In the genomic region with DNA sequence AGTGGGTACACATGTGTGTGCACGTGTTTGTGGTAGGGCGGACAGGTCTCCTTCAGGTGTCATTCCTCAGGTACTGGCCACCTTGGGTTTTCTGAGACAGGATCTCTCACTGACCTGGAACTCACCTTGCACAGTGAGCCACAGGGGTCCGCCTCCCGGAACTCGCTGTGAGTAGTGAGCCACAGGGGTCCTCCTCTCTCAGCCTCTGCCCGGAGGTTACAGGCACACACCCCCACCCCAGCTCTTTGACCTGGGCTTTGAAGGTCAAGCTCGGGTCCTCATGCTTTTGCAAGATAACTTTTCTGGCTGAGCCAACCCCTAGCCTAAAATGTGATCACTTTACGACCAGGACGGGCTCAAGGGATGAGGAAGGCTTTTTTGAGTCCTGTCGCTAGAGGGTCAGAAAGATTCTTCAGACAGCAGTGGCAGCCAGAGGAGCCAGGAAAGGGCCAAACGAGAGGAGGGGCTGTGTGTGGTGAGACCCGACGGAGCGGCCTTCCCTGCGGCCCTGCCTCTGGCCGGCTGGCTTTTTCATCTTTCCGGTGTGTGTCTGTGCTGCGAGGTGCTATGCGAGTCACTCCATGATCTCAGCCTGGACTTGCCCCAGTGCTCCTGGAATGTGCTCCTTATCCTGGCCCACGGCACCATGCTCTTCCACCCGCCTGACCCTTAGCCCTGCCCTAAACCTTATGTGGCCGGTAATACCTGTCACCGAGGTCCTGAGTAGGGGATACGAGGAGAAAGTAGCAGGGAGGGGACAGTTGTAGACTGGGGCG, we compare ENCODE assay signal across 10 mouse cellular contexts. TPM values are rescaled to one million over a fixed set of nuclear protein-coding genes. Genes with fewer than 3 reads are reported as not detected.
DNase-seq lines count a peak whose midpoint lies in the region; ATAC-seq and TF ChIP-seq lines count a peak whose summit lies in the region.
"Had no signal": no experiment of that assay in that cellular context is flagged by ENCODE, and none has a peak within 500 bp of the region (broad histone marks: within the 10 kb centered on the region; RNA-seq: fewer than 3 reads in every experiment).

No protein-coding gene starts in this region.

- TF ChIP-seq CTCF in liver, postnatal 0 days (IDR thresholded peaks at IDR 0.05; ENCODE audit: low read depth), result no peak

- peak overlapping the region; percentile 10 for H3K4me3 ChIP-seq in hindbrain, embryonic 10.5 days
- no peak overlapping the region for H3K4me3 ChIP-seq in hindbrain, embryonic 12.5 days
- no peak overlapping the region for H3K4me3 ChIP-seq in kidney, embryonic 15.5 days (replicated peaks)
- peak overlapping the region; percentile 30 for H3K4me3 ChIP-seq in liver, postnatal 0 days (ENCODE audit: low read depth, low read length)
- H3K4me3 ChIP-seq: limb, embryonic 13.5 days had no signal

- H3K4me1 ChIP-seq in hindbrain, embryonic 10.5 days (replicated peaks), result peaks cover 79% of the 10 kb centered on the region
- H3K4me1 ChIP-seq in hindbrain, embryonic 12.5 days, result peaks cover 28% of the 10 kb centered on the region
- H3K4me1 ChIP-seq in kidney, embryonic 15.5 days, result peaks cover 79% of the 10 kb centered on the region
- H3K4me1 ChIP-seq in liver, postnatal 0 days (ENCODE audit: insufficient read depth), result peaks cover 36% of the 10 kb centered on the region

- DNase-seq in hindbrain, embryonic 10.5 days (ENCODE audit: low spot score), result no peak
- peak; percentile 32 for DNase-seq in embryo, embryonic 11 days
- DNase-seq in liver, postnatal 0 days, result no peak
- no peak for DNase-seq in adipocyte (ENCODE audit: low spot score)
- DNase-seq in layer of hippocampus, adult 18-20 months (ENCODE audit: low spot score in 2 of 2), result no peak
- DNase-seq: thymus, postnatal 14 days had no signal

- peaks cover 92% of the 10 kb centered on the region for H3K27me3 ChIP-seq in hindbrain, embryonic 10.5 days (ENCODE audit: insufficient read depth, poor library complexity, severe bottlenecking)
- H3K27me3 ChIP-seq in hindbrain, embryonic 12.5 days, result peaks cover 68% of the 10 kb centered on the region
- H3K27me3 ChIP-seq in kidney, embryonic 15.5 days, result no peaks in the 10 kb centered on the region
- H3K27me3 ChIP-seq in liver, postnatal 0 days (ENCODE audit: insufficient read depth, low read length), result 0 out of 2 replicates have a peak, but pooled peaks cover 2% of the 10 kb centered on the region

- H3K36me3 ChIP-seq in hindbrain, embryonic 10.5 days, result no peaks in the 10 kb centered on the region
- H3K36me3 ChIP-seq in hindbrain, embryonic 12.5 days, result no peaks in the 10 kb centered on the region
- no peaks in the 10 kb centered on the region for H3K36me3 ChIP-seq in kidney, embryonic 15.5 days
- no peaks in the 10 kb centered on the region for H3K36me3 ChIP-seq in liver, postnatal 0 days (replicated peaks; ENCODE audit: insufficient read depth, low read length)
- H3K36me3 ChIP-seq: limb, embryonic 13.5 days had no signal

- no peak overlapping the region for H3K9ac ChIP-seq in hindbrain, embryonic 12.5 days
- 0 out of 2 replicates have a peak overlapping the region, but pooled peaks have one; percentile 3 for H3K9ac ChIP-seq in kidney, embryonic 15.5 days
- peak overlapping the region; percentile 57 for H3K9ac ChIP-seq in liver, postnatal 0 days (replicated peaks)
- H3K9ac ChIP-seq: limb, embryonic 13.5 days had no signal

- TF ChIP-seq EP300 in liver, postnatal 0 days (IDR thresholded peaks at IDR 0.05; ENCODE audit: low read depth), result no peak

- H3K9me3 ChIP-seq in hindbrain, embryonic 10.5 days, result no peaks in the 10 kb centered on the region
- H3K9me3 ChIP-seq in hindbrain, embryonic 12.5 days (replicated peaks), result no peaks in the 10 kb centered on the region
- H3K9me3 ChIP-seq in kidney, embryonic 15.5 days (replicated peaks), result no peaks in the 10 kb centered on the region
- H3K9me3 ChIP-seq in liver, postnatal 0 days (ENCODE audit: low read length), result no peaks in the 10 kb centered on the region
- H3K9me3 ChIP-seq: limb, embryonic 13.5 days had no signal

- H3K27ac ChIP-seq in hindbrain, embryonic 10.5 days, result peak overlapping the region; percentile 85
- no peak overlapping the region for H3K27ac ChIP-seq in hindbrain, embryonic 12.5 days
- H3K27ac ChIP-seq in kidney, embryonic 15.5 days, result peak overlapping the region; percentile 91
- peak overlapping the region; percentile 97 for H3K27ac ChIP-seq in liver, postnatal 0 days (ENCODE audit: low read depth)
- H3K27ac ChIP-seq: hindbrain, postnatal 0 days; limb, embryonic 13.5 days had no signal

- WGBS in hindbrain, embryonic 10.5 days, result 17% methylated on average over 25 of the region's 25 CpGs
- whole genome bisulfite sequencing in hindbrain, embryonic 12.5 days, result 16% methylated on average over 25 of the region's 25 CpGs
- 25% methylated on average over 25 of the region's 25 CpGs for WGBS in kidney, embryonic 15.5 days
- 44% methylated on average over 25 of the region's 25 CpGs for WGBS in liver, postnatal 0 days (ENCODE audit: insufficient replicate concordance)

- no peak for ATAC-seq in hindbrain, embryonic 12.5 days (ENCODE audit: low FRiP score)
- 0 out of 2 replicates have a peak, but pooled peaks have one; percentile 16 for ATAC-seq in kidney, embryonic 15.5 days (replicated peaks; ENCODE audit: low FRiP score)
- ATAC-seq in liver, postnatal 0 days, result no peak
- ATAC-seq: hindbrain, postnatal 0 days had no signal

- no peak overlapping the region for H3K4me2 ChIP-seq in hindbrain, embryonic 12.5 days (replicated peaks)
- peak overlapping the region; percentile 40 for H3K4me2 ChIP-seq in kidney, embryonic 15.5 days
- peak overlapping the region; percentile 65 for H3K4me2 ChIP-seq in liver, postnatal 0 days (ENCODE audit: low read depth, low read length)
- H3K4me2 ChIP-seq: limb, embryonic 13.5 days had no signal

RNA-seq across cellular contexts. Expression of a gene that starts 6.9 kb away (rescaled TPM):
- 10.4 and 11.9 TPM in 2 replicates for polyA plus RNA-seq in hindbrain, embryonic 10.5 days (2016; fragmentation: Nextera tagmentation; extraction: Ambion mirVana)
- polyA plus RNA-seq in hindbrain, embryonic 12.5 days (2016; fragmentation: Nextera tagmentation; extraction: Ambion mirVana), result 4.0 and 6.1 TPM in 2 replicates
- 39.1 and 41.0 TPM in 2 replicates for polyA plus RNA-seq in kidney, embryonic 15.5 days (2015; fragmentation: Nextera tagmentation; extraction: Ambion mirVana)
- polyA plus RNA-seq in liver, postnatal 0 days (2015; fragmentation: Nextera tagmentation; extraction: Ambion mirVana), result 15.1 and 20.9 TPM in 2 replicates
- total RNA-seq in layer of hippocampus, adult 18-20 months (2021), result 1 to 10 TPM; 2.5 to 3.0 TPM

RNA-seq across cellular contexts. Expression of a gene that starts 16.2 kb away (rescaled TPM):
- 38.1 and 41.5 TPM in 2 replicates for polyA plus RNA-seq in hindbrain, embryonic 10.5 days (2016; fragmentation: Nextera tagmentation; extraction: Ambion mirVana)
- 27.1 and 28.8 TPM in 2 replicates for polyA plus RNA-seq in hindbrain, embryonic 12.5 days (2016; fragmentation: Nextera tagmentation; extraction: Ambion mirVana)
- 37.3 and 39.8 TPM in 2 replicates for polyA plus RNA-seq in kidney, embryonic 15.5 days (2015; fragmentation: Nextera tagmentation; extraction: Ambion mirVana)
- polyA plus RNA-seq in liver, postnatal 0 days (2015; fragmentation: Nextera tagmentation; extraction: Ambion mirVana), result 7.7 and 8.8 TPM in 2 replicates
- total RNA-seq in layer of hippocampus, adult 18-20 months (2021), result 10 to 100 TPM; 11.1 to 11.4 TPM

RNA-seq across cellular contexts. Expression of a gene that starts 17.3 kb away (rescaled TPM):
- 19.0 and 21.5 TPM in 2 replicates for polyA plus RNA-seq in hindbrain, embryonic 10.5 days (2016; fragmentation: Nextera tagmentation; extraction: Ambion mirVana)
- polyA plus RNA-seq in hindbrain, embryonic 12.5 days (2016; fragmentation: Nextera tagmentation; extraction: Ambion mirVana), result 17.2 and 17.9 TPM in 2 replicates
- 17.3 and 20.9 TPM in 2 replicates for polyA plus RNA-seq in kidney, embryonic 15.5 days (2015; fragmentation: Nextera tagmentation; extraction: Ambion mirVana)
- polyA plus RNA-seq in liver, postnatal 0 days (2015; fragmentation: Nextera tagmentation; extraction: Ambion mirVana), result 3.2 and 3.3 TPM in 2 replicates
- total RNA-seq in layer of hippocampus, adult 18-20 months (2021), result 10 to 100 TPM; 19.4 to 19.9 TPM

RNA-seq across cellular contexts. Expression of a gene that starts 27.5 kb away (rescaled TPM):
- polyA plus RNA-seq in hindbrain, embryonic 10.5 days (2016; fragmentation: Nextera tagmentation; extraction: Ambion mirVana), result 0.19 and 0.21 TPM in 2 replicates
- 0.05 and 0.12 TPM in 2 replicates for polyA plus RNA-seq in hindbrain, embryonic 12.5 days (2016; fragmentation: Nextera tagmentation; extraction: Ambion mirVana)
- 8.0 and 11.1 TPM in 2 replicates for polyA plus RNA-seq in kidney, embryonic 15.5 days (2015; fragmentation: Nextera tagmentation; extraction: Ambion mirVana)
- polyA plus RNA-seq in liver, postnatal 0 days (2015; fragmentation: Nextera tagmentation; extraction: Ambion mirVana), result 2.4 and 2.7 TPM in 2 replicates
- total RNA-seq in layer of hippocampus, adult 18-20 months (2021), result under 1 TPM; 0.15 to 0.57 TPM

Comparison
In these comparisons a context has a peak if more than half of its experiments do, and no peak if none do; other contexts are left out.
1. H3K4me3 ChIP-seq: peak in hindbrain, embryonic 10.5 days (single experiment) and liver, postnatal 0 days (single experiment); none in hindbrain, embryonic 12.5 days (single experiment) and kidney, embryonic 15.5 days (single experiment).